Mouse (Mus musculus) limb, embryonic 14.5 days (tissue): ENCODE data around the gene Ttc36. TPM values are rescaled to one million over a fixed set of nuclear protein-coding genes. Genes with fewer than 3 reads are reported as not detected.

ENCODE experiments used
- ATAC-seq: fragments of 200-750 bp; cut with Nextera tagmentation; 2 replicates; pipeline ENCODE4 v1.8.0; 2017; ENCODE audit warnings: low read depth, moderate number of reproducible peaks, moderate TSS enrichment; ENCODE audit not compliant: low FRiP score
- DNase-seq: peaks from one replicate; pipeline ENCODE4 v3.0.0-alpha.2; 2015; ENCODE audit warnings: low spot score
- H3K27ac ChIP-seq: fragments of 300-500 bp; sonication (generic); replicated peaks from 2 replicates; pipeline ENCODE4 v1.5.1; 2014; ENCODE audit warnings: low read depth, mild to moderate bottlenecking, low read length, moderate library complexity, mixed read lengths
- H3K27me3 ChIP-seq: fragments of 300-500 bp; sonication (generic); 2 replicates; pipeline ENCODE4 v1.6.1; 2014; ENCODE audit warnings: low read length, mixed read lengths; ENCODE audit not compliant: control insufficient read depth, insufficient read depth
- H3K36me3 ChIP-seq: fragments of 300-500 bp; sonication (generic); 2 replicates; pipeline ENCODE4 v1.6.1; 2014; ENCODE audit warnings: mild to moderate bottlenecking, low read length, moderate library complexity, mixed read lengths; ENCODE audit not compliant: control insufficient read depth, insufficient read depth
- H3K4me1 ChIP-seq: fragments of 300-500 bp; sonication (generic); 2 replicates; pipeline ENCODE4 v1.6.1; 2014; ENCODE audit warnings: antibody characterized with exemption, low read length, mixed read lengths; ENCODE audit not compliant: control insufficient read depth, insufficient read depth
- H3K4me2 ChIP-seq: fragments of 300-500 bp; sonication (generic); replicated peaks from 2 replicates; pipeline ENCODE4 v1.6.1; 2014; ENCODE audit warnings: low read depth, mild to moderate bottlenecking, low read length, moderate library complexity; ENCODE audit not compliant: severe bottlenecking
- H3K4me3 ChIP-seq: fragments of 300-500 bp; sonication (generic); replicated peaks from 2 replicates; pipeline ENCODE4 v1.5.1; 2014; ENCODE audit warnings: low read length
- H3K9ac ChIP-seq: fragments of 300-500 bp; sonication (generic); 2 replicates; pipeline ENCODE4 v1.6.1; 2014; ENCODE audit warnings: mild to moderate bottlenecking, low read depth, low read length, moderate library complexity; ENCODE audit not compliant: severe bottlenecking
- H3K9me3 ChIP-seq: fragments of 300-500 bp; sonication (generic); 2 replicates; pipeline ENCODE4 v1.6.1; 2016; ENCODE audit warnings: low read length; ENCODE audit not compliant: control insufficient read depth
- POLR2A ChIP-seq: fragments of 200-500 bp; IDR thresholded peaks from 2 replicates; pipeline ENCODE4 v1.8.0; 2012; ENCODE audit warnings: inconsistent platforms, mild to moderate bottlenecking, moderate library complexity, borderline replicate concordance; ENCODE audit not compliant: insufficient read depth, insufficient read length; ENCODE audit errors: extremely low read depth
- WGBS: fragments of 180-500 bp; shearing (Covaris S2); extraction: QIAGEN DNeasy Blood & Tissue Kit; methylation state at CpG from one replicate; pipeline ENCODE4 v1.1.7; 2014; 5-methylcytosine and 5-hydroxymethylcytosine counted together
- polyA plus RNA-seq, 2 experiments: library from polyadenylated mRNA; depleted of rRNA in 1 of 2; stranded (reverse) in 1 of 2; unstranded in 1 of 2; fragments of >200 nt; fragmentation: Nextera tagmentation in 1 of 2; extraction: Ambion mirVana in 1 of 2; gene quantifications; 2 replicates each; pipeline versions ENCODE4 v1.2.1 to v1.2.3; 2012 to 2014

The Ttc36 gene
- polyA plus RNA-seq (2012; rRNA removed): 0.37 and 0.47 TPM in 2 replicates
- 0.30 and 0.34 TPM in 2 replicates for polyA plus RNA-seq (2014; fragmentation: Nextera tagmentation; extraction: Ambion mirVana)

GRCm38 (mm10) chr9:44802808-44803450, at the start of gene Ttc36:
TSS of gene Ttc36 (minus strand) at chr9:44803072.
- ATAC-seq (no peak), DNase-seq (no peak)
- no peak within 1 kb of the TSS for H3K4me2 ChIP-seq
- H3K9ac ChIP-seq: no peak within 1 kb of the TSS
- no peaks in the 10 kb centered on the region for H3K9me3 ChIP-seq
- WGBS: 70% methylated on average over 4 of the region's 4 CpGs
- H3K27ac ChIP-seq: no peak within 1 kb of the TSS
- no peak for TF ChIP-seq POLR2A
- H3K27me3 ChIP-seq: 0 out of 2 replicates have a peak, but pooled peaks cover 4% of the 10 kb centered on the region
- H3K36me3 ChIP-seq: peaks cover 32% of the 10 kb centered on the region
- no peak within 1 kb of the TSS for H3K4me3 ChIP-seq
- peaks cover 9% of the 10 kb centered on the region for H3K4me1 ChIP-seq

DNA sequence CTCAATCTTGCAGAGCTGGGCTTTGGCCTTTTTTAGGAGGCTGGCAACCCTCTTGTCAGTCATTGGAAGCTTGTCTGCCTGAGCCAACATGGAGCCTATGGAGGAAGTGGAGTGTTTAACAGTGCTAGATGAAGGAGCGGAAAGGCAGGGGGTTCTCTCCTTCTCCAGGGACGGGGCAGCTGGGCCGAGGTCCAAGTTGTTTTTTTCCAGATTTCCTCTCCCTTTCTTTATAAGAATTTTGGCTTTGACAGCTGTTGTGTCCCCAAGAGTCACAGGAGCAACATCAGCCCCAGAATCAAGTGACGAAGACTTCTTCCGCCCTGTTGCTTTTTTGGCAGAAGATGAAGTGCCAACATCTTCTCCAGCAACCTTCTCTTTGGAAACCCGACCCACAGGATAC, 44.6 kb upstream of the Ttc36 start:
- ATAC-seq: no peak
- no peak for DNase-seq
- no peak overlapping the region for H3K27ac ChIP-seq
- no peaks in the 10 kb centered on the region for H3K4me1 ChIP-seq
- H3K9me3 ChIP-seq: no peaks in the 10 kb centered on the region
- H3K4me3 ChIP-seq: no peak overlapping the region
- peaks cover 82% of the 10 kb centered on the region for H3K36me3 ChIP-seq
- H3K4me2 ChIP-seq: no peak overlapping the region
- WGBS: 84% methylated on average over 6 of the region's 6 CpGs
- no peak overlapping the region for H3K9ac ChIP-seq
- no peaks in the 10 kb centered on the region for H3K27me3 ChIP-seq
- no peak for TF ChIP-seq POLR2A

- Histone ChIP-seq H3K4me3 (no peak overlapping the region), H3K27me3 (no peaks in the 10 kb centered on the region), H3K9ac (no peak overlapping the region), H3K9me3 (no peaks in the 10 kb centered on the region), H3K4me1 (no peaks in the 10 kb centered on the region), H3K27ac (no peak overlapping the region), H3K36me3 (peaks cover 89% of the 10 kb centered on the region), H3K4me2 (no peak overlapping the region)
- WGBS: 83% methylated on average over 10 of the region's 10 CpGs
- no peak for ATAC-seq
- no peak for DNase-seq
- no peak for TF ChIP-seq POLR2A
Measured at GRCm38 (mm10) chr9:44841241-44841640, 38.4 kb upstream of the Ttc36 start.

GRCm38 (mm10) chr9:44836439-44836838, 33.6 kb upstream of the Ttc36 start:
- Histone ChIP-seq H3K4me3 (no peak overlapping the region), H3K36me3 (peaks cover 88% of the 10 kb centered on the region), H3K4me1 (no peaks in the 10 kb centered on the region), H3K27me3 (no peaks in the 10 kb centered on the region), H3K9ac (no peak overlapping the region), H3K4me2 (no peak overlapping the region), H3K9me3 (no peaks in the 10 kb centered on the region), H3K27ac (no peak overlapping the region)
- WGBS: 55% methylated on average over 7 of the region's 7 CpGs
- DNase-seq (peak; percentile 68), ATAC-seq (peak; percentile 23; the same call in 1 of the 2 replicates)
- TF ChIP-seq POLR2A: no peak

DNA sequence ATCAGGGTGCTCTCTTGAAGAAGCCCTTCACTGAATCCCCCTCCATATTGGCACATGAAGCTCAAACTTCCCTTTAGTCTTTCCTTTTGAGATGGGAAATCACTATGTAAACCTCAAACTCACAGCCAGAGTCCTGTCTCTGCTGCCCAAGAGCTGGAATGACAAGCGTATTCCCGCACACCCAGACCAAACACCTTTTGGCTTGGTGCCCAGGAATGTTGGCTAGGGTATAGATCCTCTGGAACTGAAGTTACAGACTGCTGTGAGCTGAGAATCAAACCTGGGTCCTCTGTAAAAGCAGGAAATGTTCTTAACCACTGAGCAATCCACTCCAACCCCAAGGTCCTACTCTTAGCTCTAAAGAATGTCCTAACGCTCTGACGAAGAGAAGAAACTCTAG, 29.5 kb upstream of the Ttc36 start:
- H3K36me3 ChIP-seq: peaks cover 95% of the 10 kb centered on the region
- no peaks in the 10 kb centered on the region for H3K27me3 ChIP-seq
- no peaks in the 10 kb centered on the region for H3K9me3 ChIP-seq
- 78% methylated on average over 4 of the region's 4 CpGs for WGBS
- ATAC-seq (no peak), DNase-seq (no peak)
- H3K27ac ChIP-seq: no peak overlapping the region
- H3K4me1 ChIP-seq: no peaks in the 10 kb centered on the region
- H3K4me2 ChIP-seq: no peak overlapping the region
- no peak for TF ChIP-seq POLR2A
- no peak overlapping the region for H3K4me3 ChIP-seq
- H3K9ac ChIP-seq: no peak overlapping the region
